Mouse (Mus musculus) hindbrain, embryonic 14.5 days (tissue): ENCODE data around the gene Cacna1b. TPM values are rescaled to one million over a fixed set of nuclear protein-coding genes. Genes with fewer than 3 reads are reported as not detected.

Experiments used
- ATAC-seq: fragments of 200-750 bp; cut with Nextera tagmentation; 2 replicates; pipeline ENCODE4 v1.8.0; 2017; ENCODE audit warnings: moderate number of reproducible peaks, mild to moderate bottlenecking, moderate TSS enrichment, moderate library complexity; ENCODE audit not compliant: low FRiP score
- DNase-seq: peaks from one replicate; pipeline ENCODE4 v3.0.0-alpha.2; 2015; ENCODE audit warnings: low spot score
- H3K27ac ChIP-seq: fragments of 300-500 bp; sonication (generic); 2 replicates; pipeline ENCODE4 v1.5.1; 2014; ENCODE audit warnings: mild to moderate bottlenecking, moderate library complexity
- H3K27me3 ChIP-seq: fragments of 300-500 bp; sonication (generic); 2 replicates; pipeline ENCODE4 v1.6.1; 2014; ENCODE audit warnings: mild to moderate bottlenecking, low read length, mixed read lengths; ENCODE audit not compliant: control insufficient read depth, insufficient read depth
- H3K36me3 ChIP-seq: fragments of 300-500 bp; sonication (generic); replicated peaks from 2 replicates; pipeline ENCODE4 v1.6.1; 2014; ENCODE audit not compliant: control insufficient read depth, insufficient read depth
- H3K4me1 ChIP-seq: fragments of 300-500 bp; sonication (generic); replicated peaks from 2 replicates; pipeline ENCODE4 v1.6.1; 2014; ENCODE audit warnings: antibody characterized with exemption, low read length, mixed read lengths; ENCODE audit not compliant: control insufficient read depth, insufficient read depth
- H3K4me2 ChIP-seq: fragments of 300-500 bp; sonication (generic); replicated peaks from 2 replicates; pipeline ENCODE4 v1.6.1; 2014; ENCODE audit warnings: mild to moderate bottlenecking, moderate library complexity
- H3K4me3 ChIP-seq: fragments of 300-500 bp; sonication (generic); replicated peaks from 2 replicates; pipeline ENCODE4 v1.5.1; 2014; ENCODE audit warnings: mild to moderate bottlenecking, low read length
- H3K9ac ChIP-seq: fragments of 300-500 bp; sonication (generic); 2 replicates; pipeline ENCODE4 v1.6.1; 2014
- H3K9me3 ChIP-seq: fragments of 300-500 bp; sonication (generic); 2 replicates; pipeline ENCODE4 v1.6.1; 2016; ENCODE audit warnings: low read length; ENCODE audit not compliant: control insufficient read depth
- WGBS: fragments of 180-500 bp; shearing (Covaris S2); extraction: QIAGEN DNeasy Blood & Tissue Kit; methylation state at CpG from one replicate; pipeline ENCODE4 v1.1.7; 2014; 5-methylcytosine and 5-hydroxymethylcytosine counted together
- polyA plus RNA-seq: library from polyadenylated mRNA; unstranded; fragments of >200 nt; fragmentation: Nextera tagmentation; extraction: Ambion mirVana; gene quantifications from 2 replicates; pipeline ENCODE4 v1.2.1, GENCODE M21; 2014

Gene Cacna1b
- polyA plus RNA-seq, 1 experiment from 2014 or later = 17.9 TPM

DNA sequence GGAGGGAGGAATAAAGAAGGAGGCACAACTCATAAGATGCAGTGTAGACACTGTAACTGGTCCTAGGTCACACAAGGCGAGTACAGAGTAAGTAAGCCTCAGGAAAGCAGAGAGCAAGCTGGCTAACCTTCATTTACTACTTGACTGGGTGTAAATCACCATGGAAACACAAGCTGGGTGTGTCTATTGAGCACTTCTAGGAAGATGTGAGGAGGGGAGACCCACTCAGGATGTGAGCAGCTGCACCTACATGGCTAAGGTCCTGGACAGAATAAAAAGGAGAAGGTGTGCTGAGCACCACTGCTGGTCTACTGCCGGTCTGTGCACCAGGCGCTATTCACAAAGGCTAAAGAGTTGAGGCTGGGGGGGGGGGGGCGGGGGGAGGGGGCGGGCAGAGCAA is 13.9 kb upstream of the Cacna1b start:
- Histone ChIP-seq H3K27me3 (no peaks in the 10 kb centered on the region), H3K4me2 (no peak overlapping the region), H3K4me3 (no peak overlapping the region), H3K4me1 (no peaks in the 10 kb centered on the region), H3K27ac (no peak overlapping the region), H3K36me3 (no peaks in the 10 kb centered on the region), H3K9ac (no peak overlapping the region), H3K9me3 (no peaks in the 10 kb centered on the region)
- 9% methylated on average over 4 of the region's 5 CpGs for WGBS
- DNase-seq (no peak), ATAC-seq (no peak)

DNA sequence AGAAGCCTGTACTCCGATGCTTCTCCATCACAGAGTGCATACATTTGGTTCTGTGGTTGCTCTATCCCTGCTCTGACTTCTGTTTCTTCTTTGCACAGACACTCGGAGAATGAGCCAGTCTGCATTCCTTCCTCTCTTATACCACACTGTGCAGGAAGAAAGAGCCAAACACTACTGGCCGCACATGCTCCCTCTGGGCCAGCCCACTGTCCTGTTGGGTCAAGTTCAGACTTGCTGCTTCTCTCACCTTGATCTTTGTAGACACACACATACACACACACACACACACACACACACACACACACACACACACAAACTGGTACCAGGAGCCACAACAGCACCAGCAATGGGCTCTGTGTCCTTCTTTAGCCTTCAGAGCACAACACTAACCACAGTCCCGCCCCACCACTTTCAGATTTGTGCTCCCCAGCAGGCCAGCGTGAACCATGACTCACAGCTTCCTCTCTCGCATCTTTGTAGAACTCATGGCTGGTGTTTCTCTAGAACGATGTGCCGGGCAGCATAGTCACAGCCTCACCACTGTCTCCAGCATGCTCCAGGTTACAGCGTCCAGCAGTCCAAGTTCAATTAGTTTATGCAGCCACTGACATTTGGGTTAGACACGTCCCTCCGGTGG is 13.1 kb upstream of the Cacna1b start:
- Histone ChIP-seq H3K4me1 (no peaks in the 10 kb centered on the region), H3K27ac (no peak overlapping the region), H3K4me2 (no peak overlapping the region), H3K9me3 (no peaks in the 10 kb centered on the region), H3K9ac (no peak overlapping the region), H3K36me3 (no peaks in the 10 kb centered on the region), H3K27me3 (no peaks in the 10 kb centered on the region), H3K4me3 (no peak overlapping the region)
- 80% methylated on average over 11 of the region's 11 CpGs for WGBS
- ATAC-seq (no peak), DNase-seq (no peak)

DNA sequence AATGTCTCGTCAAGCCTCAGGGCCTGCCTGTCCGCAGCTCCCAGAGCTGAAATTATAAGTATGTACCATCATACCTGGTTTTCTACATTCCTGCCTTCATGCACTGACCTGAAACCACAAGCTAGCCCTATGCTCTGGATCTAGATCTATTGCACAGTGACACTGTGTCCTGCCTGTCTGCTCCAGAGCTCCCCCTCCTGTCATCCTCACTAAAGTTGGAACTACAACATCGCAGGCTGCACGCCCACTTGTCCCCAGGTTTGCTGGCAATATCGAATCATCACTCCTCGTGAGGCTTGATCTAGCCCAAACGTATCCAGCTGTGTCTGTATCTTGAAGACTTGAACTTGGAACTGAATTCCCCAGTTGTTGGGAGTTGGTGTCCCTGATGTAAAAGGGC is 11.9 kb upstream of the Cacna1b start:
- no peak overlapping the region for H3K4me3 ChIP-seq
- H3K36me3 ChIP-seq = no peaks in the 10 kb centered on the region
- ATAC-seq (no peak), DNase-seq (no peak)
- H3K4me1 ChIP-seq = no peaks in the 10 kb centered on the region
- H3K27me3 ChIP-seq = no peaks in the 10 kb centered on the region
- H3K9ac ChIP-seq = no peak overlapping the region
- H3K4me2 ChIP-seq = no peak overlapping the region
- H3K27ac ChIP-seq = no peak overlapping the region
- WGBS = 69% methylated on average over 7 of the region's 7 CpGs
- H3K9me3 ChIP-seq = no peaks in the 10 kb centered on the region

DNA sequence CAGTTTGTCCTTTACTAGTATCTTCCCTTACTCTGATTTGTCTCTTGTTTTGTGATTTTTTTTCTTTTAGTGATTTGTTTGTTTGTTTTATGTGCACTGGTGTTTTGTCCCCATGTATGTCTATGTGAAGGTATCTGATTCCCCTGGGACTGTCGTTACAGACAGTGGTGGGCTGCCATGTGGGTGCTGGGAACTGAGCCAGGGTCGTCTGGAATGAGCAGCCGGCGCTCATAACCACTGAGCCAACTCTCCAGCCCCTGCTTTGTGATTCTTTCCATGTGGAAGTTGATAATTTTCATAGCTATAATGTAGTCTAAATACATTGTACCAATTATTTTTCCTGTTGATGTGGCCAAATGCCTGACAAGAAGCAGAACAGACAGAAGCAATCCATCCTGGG is 7.9 kb upstream of the Cacna1b start:
- DNase-seq (no peak), ATAC-seq (no peak)
- Histone ChIP-seq H3K4me3 (no peak overlapping the region), H3K4me2 (no peak overlapping the region), H3K36me3 (no peaks in the 10 kb centered on the region), H3K27ac (no peak overlapping the region), H3K27me3 (no peaks in the 10 kb centered on the region), H3K4me1 (no peaks in the 10 kb centered on the region), H3K9ac (no peak overlapping the region), H3K9me3 (no peaks in the 10 kb centered on the region)
- WGBS = 73% methylated on average over 4 of the region's 4 CpGs

DNA sequence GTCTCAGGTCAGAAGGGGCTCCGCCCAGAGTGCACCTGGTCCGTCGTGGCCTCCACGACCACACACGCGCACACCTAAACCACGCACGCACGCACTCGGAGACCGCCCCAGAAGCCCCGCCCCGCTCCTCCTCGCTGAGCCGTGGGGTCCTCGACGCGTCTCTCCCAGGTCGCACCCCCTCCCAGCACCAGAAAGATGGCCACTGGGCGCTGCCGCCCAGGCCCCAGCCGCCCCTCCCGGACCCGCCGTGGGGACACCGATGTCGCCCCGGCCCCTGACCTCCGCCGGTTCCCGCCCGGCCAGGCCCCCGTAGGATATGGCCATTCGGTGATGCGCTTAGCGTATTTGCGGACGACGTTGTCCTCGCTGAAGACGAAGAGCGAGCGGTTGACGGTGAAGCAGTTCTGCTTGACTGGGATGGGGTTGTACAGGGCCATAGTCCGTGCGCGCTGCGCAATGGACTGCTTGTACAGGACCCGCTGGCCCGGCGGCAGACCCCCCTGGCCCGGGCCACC is 449 bp downstream of the Cacna1b start:
- Histone ChIP-seq H3K27me3 (no peaks in the 10 kb centered on the region), H3K36me3 (peaks cover 5% of the 10 kb centered on the region; the same call in 1 of the 2 replicates), H3K4me1 (peaks cover 20% of the 10 kb centered on the region), H3K4me3 (peak overlapping the region; percentile 91), H3K9ac (peak overlapping the region; percentile 91), H3K27ac (peak overlapping the region; percentile 68), H3K9me3 (no peaks in the 10 kb centered on the region), H3K4me2 (peak overlapping the region; percentile 89)
- WGBS = under 1% methylated on average over 52 of the region's 52 CpGs
- no peak for DNase-seq
- peak; percentile 74 for ATAC-seq

DNA sequence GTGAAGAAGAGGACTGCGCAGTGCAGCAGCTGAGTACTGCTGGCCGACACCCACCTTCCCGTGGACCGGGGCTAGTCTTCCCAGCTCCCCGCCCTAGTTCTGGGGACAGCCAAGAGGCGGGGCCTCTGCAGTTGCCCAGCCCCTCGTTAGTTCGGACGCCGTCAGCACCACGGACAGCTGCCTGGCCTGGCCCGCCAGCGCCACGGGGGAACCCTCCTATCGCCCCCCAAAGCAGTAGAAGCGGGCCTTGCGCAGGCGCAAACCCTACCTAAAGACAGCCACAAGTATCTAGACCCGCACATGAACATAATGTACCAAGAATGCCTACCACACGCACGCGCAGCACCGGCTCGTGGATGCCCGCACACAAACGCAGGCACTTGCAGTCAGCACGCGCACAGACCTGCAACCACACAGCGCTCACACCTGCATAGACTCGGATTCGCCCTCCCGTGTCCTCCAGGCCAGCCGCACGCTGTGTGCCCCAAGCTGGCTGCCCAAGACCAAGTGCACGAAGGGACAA is 968 bp downstream of the Cacna1b start:
- peak; percentile 69 for ATAC-seq
- Histone ChIP-seq H3K27ac (peak overlapping the region; percentile 68), H3K9ac (peak overlapping the region; percentile 91), H3K4me3 (peak overlapping the region; percentile 91), H3K36me3 (peaks cover 5% of the 10 kb centered on the region; the same call in 1 of the 2 replicates), H3K4me1 (peaks cover 20% of the 10 kb centered on the region), H3K9me3 (no peaks in the 10 kb centered on the region), H3K4me2 (peak overlapping the region; percentile 89), H3K27me3 (no peaks in the 10 kb centered on the region)
- WGBS = under 1% methylated on average over 35 of the region's 35 CpGs
- DNase-seq = peak; percentile 75

DNA sequence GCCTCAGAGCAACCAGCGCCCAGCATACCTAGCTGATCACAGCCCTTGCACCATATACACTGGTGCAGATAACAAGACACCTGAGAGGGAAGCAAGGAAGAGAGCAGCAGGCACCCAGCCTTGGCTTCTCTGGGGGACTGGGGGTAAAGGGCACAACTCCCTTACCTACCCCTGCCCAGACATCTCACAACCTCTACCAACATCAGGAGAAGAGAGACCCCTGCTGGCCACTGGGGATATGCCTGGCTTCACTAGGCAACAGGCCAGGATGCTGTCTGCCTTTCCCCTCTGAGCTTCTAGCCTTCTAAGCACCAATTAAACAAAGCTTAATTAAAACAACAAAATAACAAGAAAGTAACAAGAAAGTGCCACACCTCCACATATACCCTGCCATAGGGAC is 7.7 kb downstream of the Cacna1b start:
- no peak overlapping the region for H3K9ac ChIP-seq
- no peaks in the 10 kb centered on the region for H3K9me3 ChIP-seq
- DNase-seq = peak; percentile 63
- WGBS = 100% methylated on average over 1 of the region's 1 CpGs
- H3K4me2 ChIP-seq = no peak overlapping the region
- H3K27ac ChIP-seq = no peak overlapping the region
- peaks cover 52% of the 10 kb centered on the region for H3K36me3 ChIP-seq
- H3K27me3 ChIP-seq = no peaks in the 10 kb centered on the region
- ATAC-seq = no peak
- no peak overlapping the region for H3K4me3 ChIP-seq
- peaks cover 6% of the 10 kb centered on the region; the same call in 1 of the 2 replicates for H3K4me1 ChIP-seq

DNA sequence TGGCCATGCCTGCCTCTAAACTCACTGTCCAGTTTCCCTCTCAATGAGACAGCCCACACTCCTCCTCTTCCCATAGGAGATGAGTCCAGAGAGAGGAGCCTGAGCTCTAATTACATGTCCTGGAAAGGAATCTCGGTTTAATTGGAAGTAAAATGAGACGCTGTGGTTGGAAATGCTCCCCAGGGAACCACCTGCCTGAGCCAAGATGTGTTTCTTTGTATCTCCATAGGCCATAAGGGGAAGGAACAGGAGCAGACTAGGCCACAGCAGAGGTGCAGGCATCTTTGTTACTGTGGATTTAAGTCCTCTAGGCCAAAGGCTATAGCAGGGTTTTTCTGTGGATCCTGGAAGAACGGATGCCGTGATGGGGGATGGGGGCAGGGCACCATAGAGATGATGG is 10.4 kb downstream of the Cacna1b start:
- Histone ChIP-seq H3K27ac (no peak overlapping the region), H3K36me3 (peaks cover 70% of the 10 kb centered on the region), H3K4me2 (no peak overlapping the region), H3K9ac (no peak overlapping the region), H3K9me3 (no peaks in the 10 kb centered on the region), H3K27me3 (no peaks in the 10 kb centered on the region), H3K4me1 (no peaks in the 10 kb centered on the region), H3K4me3 (no peak overlapping the region)
- WGBS = 61% methylated on average over 4 of the region's 4 CpGs
- DNase-seq = no peak
- ATAC-seq = no peak

DNA sequence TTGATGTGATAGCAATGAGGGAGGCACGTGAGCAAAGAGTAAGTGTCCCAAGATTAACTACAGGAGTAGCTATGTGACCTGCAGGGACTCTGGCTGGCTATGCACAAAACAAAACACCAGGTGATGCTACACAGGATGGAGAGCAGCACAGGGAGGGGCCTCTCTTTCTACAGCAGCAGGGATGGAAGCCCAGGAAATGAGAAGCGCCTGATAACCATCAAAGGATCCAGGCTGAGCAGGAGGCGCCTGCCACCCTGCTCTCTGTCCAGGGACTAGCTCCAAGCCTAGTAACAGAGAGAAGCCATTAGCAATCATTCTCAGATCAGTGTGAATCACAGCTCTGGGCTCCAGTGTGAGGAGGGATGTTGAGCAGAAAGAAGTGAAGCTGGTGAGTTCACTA is 12.9 kb downstream of the Cacna1b start:
- ATAC-seq (no peak), DNase-seq (no peak)
- H3K4me3 ChIP-seq = no peak overlapping the region
- no peak overlapping the region for H3K4me2 ChIP-seq
- H3K4me1 ChIP-seq = no peaks in the 10 kb centered on the region
- H3K9me3 ChIP-seq = no peaks in the 10 kb centered on the region
- peaks cover 68% of the 10 kb centered on the region for H3K36me3 ChIP-seq
- no peak overlapping the region for H3K9ac ChIP-seq
- H3K27me3 ChIP-seq = no peaks in the 10 kb centered on the region
- H3K27ac ChIP-seq = no peak overlapping the region
- 73% methylated on average over 3 of the region's 3 CpGs for WGBS
